Mouse (Mus musculus) liver, postnatal 0 days (tissue): Measurements from ENCODE around the gene Gpc6. TPM values are rescaled to one million over a fixed set of nuclear protein-coding genes. Genes with fewer than 3 reads are reported as not detected.

Source experiments
- ATAC-seq: fragments of 200-750 bp; cut with Nextera tagmentation; 2 replicates; pipeline ENCODE4 v1.8.0; 2017; ENCODE audit warnings: mild to moderate bottlenecking, moderate library complexity
- DNase-seq: peaks from one replicate; pipeline ENCODE4 v3.0.0-alpha.2; 2016
- H3K27ac ChIP-seq: fragments of 300-500 bp; sonication (generic); 2 replicates; pipeline ENCODE4 v1.5.1; 2014; ENCODE audit warnings: antibody characterized with exemption, moderate library complexity, mild to moderate bottlenecking, low read depth
- H3K27me3 ChIP-seq: fragments of 300-500 bp; sonication (generic); 2 replicates; pipeline ENCODE4 v1.6.1; 2014; ENCODE audit warnings: low read length, control low read depth, mixed read lengths; ENCODE audit not compliant: insufficient read depth
- H3K36me3 ChIP-seq: fragments of 300-500 bp; sonication (generic); replicated peaks from 2 replicates; pipeline ENCODE4 v1.6.1; 2014; ENCODE audit warnings: mild to moderate bottlenecking, control low read depth, low read length, moderate library complexity, mixed read lengths; ENCODE audit not compliant: insufficient read depth
- H3K4me1 ChIP-seq: fragments of 300-500 bp; sonication (generic); 2 replicates; pipeline ENCODE4 v1.6.1; 2014; ENCODE audit warnings: antibody characterized with exemption, mild to moderate bottlenecking, control low read depth; ENCODE audit not compliant: insufficient read depth
- H3K4me2 ChIP-seq: fragments of 300-500 bp; sonication (generic); 2 replicates; pipeline ENCODE4 v1.6.1; 2014; ENCODE audit warnings: low read depth, mild to moderate bottlenecking, low read length, moderate library complexity, mixed read lengths
- H3K4me3 ChIP-seq: fragments of 300-500 bp; sonication (generic); 2 replicates; pipeline ENCODE4 v1.5.1; 2014; ENCODE audit warnings: low read depth, low read length
- H3K9ac ChIP-seq: fragments of 300-500 bp; sonication (generic); replicated peaks from 2 replicates; pipeline ENCODE4 v1.6.1; 2014; ENCODE audit warnings: mild to moderate bottlenecking, moderate library complexity
- H3K9me3 ChIP-seq: fragments of 300-500 bp; sonication (generic); 2 replicates; pipeline ENCODE4 v1.6.1; 2016; ENCODE audit warnings: mild to moderate bottlenecking, control low read depth, low read length, mixed read lengths
- CTCF ChIP-seq: sonication (generic); IDR thresholded peaks from 2 replicates; pipeline ENCODE4 v1.5.1; 2016; ENCODE audit warnings: antibody characterized with exemption, low read depth
- EP300 ChIP-seq: IDR thresholded peaks from 2 replicates; pipeline ENCODE4 v1.6.1; 2016; ENCODE audit warnings: antibody characterized with exemption, low read depth, mild to moderate bottlenecking
- WGBS: fragments of 180-500 bp; shearing (Covaris S2); extraction: QIAGEN DNeasy Blood & Tissue Kit; methylation state at CpG from one replicate; pipeline ENCODE4 v1.1.7; 2014; ENCODE audit not compliant: insufficient replicate concordance; 5-methylcytosine and 5-hydroxymethylcytosine counted together
- polyA plus RNA-seq: library from polyadenylated mRNA; unstranded; fragments of >200 nt; fragmentation: Nextera tagmentation; extraction: Ambion mirVana; gene quantifications from 2 replicates; pipeline ENCODE4 v1.2.1, GENCODE M21; 2015

Gpc6 gene
- polyA plus RNA-seq, 1 experiment from 2014 or later = 4.8 TPM

- no peaks in the 10 kb centered on the region for H3K9me3 ChIP-seq
- TF ChIP-seq CTCF (no peak), EP300 (no peak)
- H3K4me2 ChIP-seq = no peak overlapping the region
- H3K4me1 ChIP-seq = no peaks in the 10 kb centered on the region
- WGBS = 82% methylated on average over 6 of the region's 6 CpGs
- no peak overlapping the region for H3K27ac ChIP-seq
- no peaks in the 10 kb centered on the region for H3K36me3 ChIP-seq
- no peaks in the 10 kb centered on the region for H3K27me3 ChIP-seq
- H3K4me3 ChIP-seq = no peak overlapping the region
- H3K9ac ChIP-seq = no peak overlapping the region
- DNase-seq (no peak), ATAC-seq (no peak)
Observed at GRCm38 (mm10) chr14:117574216-117574615, 649.1 kb downstream of the Gpc6 start.

- ATAC-seq (no peak), DNase-seq (no peak)
- H3K4me3 ChIP-seq = no peak overlapping the region
- H3K9me3 ChIP-seq = no peaks in the 10 kb centered on the region
- no peaks in the 10 kb centered on the region for H3K27me3 ChIP-seq
- no peaks in the 10 kb centered on the region for H3K36me3 ChIP-seq
- no peaks in the 10 kb centered on the region for H3K4me1 ChIP-seq
- 80% methylated on average over 6 of the region's 6 CpGs for WGBS
- TF ChIP-seq CTCF (no peak), EP300 (no peak)
- H3K9ac ChIP-seq = no peak overlapping the region
- no peak overlapping the region for H3K4me2 ChIP-seq
- no peak overlapping the region for H3K27ac ChIP-seq
Observed at GRCm38 (mm10) chr14:117581740-117582139, 656.6 kb downstream of the Gpc6 start.

GRCm38 (mm10) chr14:117599758-117600157 lies 674.6 kb downstream of the Gpc6 start:
- Histone ChIP-seq H3K4me2 (no peak overlapping the region), H3K36me3 (no peaks in the 10 kb centered on the region), H3K9ac (no peak overlapping the region), H3K27me3 (no peaks in the 10 kb centered on the region), H3K9me3 (no peaks in the 10 kb centered on the region), H3K4me3 (no peak overlapping the region), H3K4me1 (no peaks in the 10 kb centered on the region), H3K27ac (no peak overlapping the region)
- no peak for ATAC-seq
- DNase-seq = no peak
- WGBS = 79% methylated on average over 5 of the region's 5 CpGs
- TF ChIP-seq CTCF (no peak), EP300 (no peak)

- TF ChIP-seq CTCF (no peak), EP300 (no peak)
- Histone ChIP-seq H3K4me1 (no peaks in the 10 kb centered on the region), H3K9ac (no peak overlapping the region), H3K4me3 (no peak overlapping the region), H3K36me3 (no peaks in the 10 kb centered on the region), H3K4me2 (no peak overlapping the region), H3K27ac (no peak overlapping the region), H3K9me3 (no peaks in the 10 kb centered on the region), H3K27me3 (no peaks in the 10 kb centered on the region)
- ATAC-seq (no peak), DNase-seq (no peak)
- WGBS = 52% methylated on average over 1 of the region's 1 CpGs
Observed at GRCm38 (mm10) chr14:117603837-117604236, 678.7 kb downstream of the Gpc6 start.

- 65% methylated on average over 2 of the region's 2 CpGs for WGBS
- no peak for TF ChIP-seq EP300
- no peak for TF ChIP-seq CTCF
- no peak overlapping the region for H3K9ac ChIP-seq
- DNase-seq = no peak
- ATAC-seq = no peak
- no peaks in the 10 kb centered on the region for H3K4me1 ChIP-seq
- no peak overlapping the region for H3K4me2 ChIP-seq
- H3K9me3 ChIP-seq = peaks cover 3% of the 10 kb centered on the region; the same call in 1 of the 2 replicates
- H3K27ac ChIP-seq = no peak overlapping the region
- no peak overlapping the region for H3K4me3 ChIP-seq
- no peaks in the 10 kb centered on the region for H3K36me3 ChIP-seq
- H3K27me3 ChIP-seq = no peaks in the 10 kb centered on the region
Observed at GRCm38 (mm10) chr14:117605750-117606149, 680.6 kb downstream of the Gpc6 start.

GRCm38 (mm10) chr14:117611113-117611512 lies 686.0 kb downstream of the Gpc6 start:
- H3K36me3 ChIP-seq = no peaks in the 10 kb centered on the region
- TF ChIP-seq EP300 (no peak), CTCF (no peak)

More at GRCm38 (mm10) chr14:117611113-117611512, 686.0 kb downstream of the Gpc6 start:
- H3K27me3 ChIP-seq = no peaks in the 10 kb centered on the region
- no peak overlapping the region for H3K27ac ChIP-seq
- H3K4me2 ChIP-seq = no peak overlapping the region
- peaks cover 3% of the 10 kb centered on the region; the same call in 1 of the 2 replicates for H3K9me3 ChIP-seq
- H3K4me1 ChIP-seq = no peaks in the 10 kb centered on the region
- H3K4me3 ChIP-seq = no peak overlapping the region
- H3K9ac ChIP-seq = no peak overlapping the region
- 85% methylated on average over 3 of the region's 3 CpGs for WGBS
- no peak for ATAC-seq
- DNase-seq = no peak
